Mouse (Mus musculus) liver, embryonic 11.5 days (tissue): ENCODE data around the gene Rsl1d1. TPM values are rescaled to one million over a fixed set of nuclear protein-coding genes. Genes with fewer than 3 reads are reported as not detected.
A peak's percentile ranks its signal among the peaks of the same experiment; 100 is the strongest.

Experiments used
- ATAC-seq: fragments of 200-750 bp; cut with Nextera tagmentation; replicated peaks from 2 replicates; pipeline ENCODE4 v1.8.0; 2017; ENCODE audit warnings: moderate number of reproducible peaks, mild to moderate bottlenecking, moderate TSS enrichment, moderate library complexity; ENCODE audit not compliant: low FRiP score
- DNase-seq: peaks from one replicate; pipeline ENCODE4 v3.0.0-alpha.2; 2017; ENCODE audit warnings: low spot score
- H3K27ac ChIP-seq: fragments of 300-500 bp; sonication (generic); 2 replicates; pipeline ENCODE4 v1.5.1; 2014; ENCODE audit warnings: mild to moderate bottlenecking, low read depth, low read length, control low read depth
- H3K27me3 ChIP-seq: fragments of 300-500 bp; sonication (generic); replicated peaks from 2 replicates; pipeline ENCODE4 v1.6.1; 2014; ENCODE audit warnings: low read length, mixed read lengths; ENCODE audit not compliant: control insufficient read depth, insufficient read depth
- H3K36me3 ChIP-seq: fragments of 300-500 bp; sonication (generic); 2 replicates; pipeline ENCODE4 v1.6.1; 2014; ENCODE audit warnings: mild to moderate bottlenecking, low read length, moderate library complexity, mixed read lengths; ENCODE audit not compliant: control insufficient read depth, insufficient read depth
- H3K4me1 ChIP-seq: fragments of 300-500 bp; sonication (generic); replicated peaks from 2 replicates; pipeline ENCODE4 v1.6.1; 2014; ENCODE audit warnings: low read length, mixed read lengths; ENCODE audit not compliant: control insufficient read depth, insufficient read depth
- H3K4me2 ChIP-seq: fragments of 300-500 bp; sonication (generic); 2 replicates; pipeline ENCODE4 v1.6.1; 2014; ENCODE audit warnings: mild to moderate bottlenecking, control low read depth, moderate library complexity
- H3K4me3 ChIP-seq: fragments of 300-500 bp; sonication (generic); 2 replicates; pipeline ENCODE4 v1.5.1; 2014; ENCODE audit warnings: low read depth, low read length, control low read depth
- H3K9ac ChIP-seq: fragments of 300-500 bp; sonication (generic); 2 replicates; pipeline ENCODE4 v1.6.1; 2014; ENCODE audit warnings: low read depth, low read length, control low read depth
- H3K9me3 ChIP-seq: fragments of 300-500 bp; sonication (generic); 2 replicates; pipeline ENCODE4 v1.6.1; 2016; ENCODE audit warnings: low read length, inconsistent platforms, mixed read lengths; ENCODE audit not compliant: control insufficient read depth
- WGBS: fragments of 180-500 bp; shearing (Covaris S2); extraction: QIAGEN DNeasy Blood & Tissue Kit; methylation state at CpG from one replicate; pipeline ENCODE4 v1.1.7; 2014; 5-methylcytosine and 5-hydroxymethylcytosine counted together
- polyA plus RNA-seq: library from polyadenylated mRNA; unstranded; fragments of >200 nt; fragmentation: Nextera tagmentation; extraction: Ambion mirVana; gene quantifications from 2 replicates; pipeline ENCODE4 v1.2.1, GENCODE M21; 2014

The Rsl1d1 gene
- 313 and 345 TPM in 2 replicates for polyA plus RNA-seq

DNA sequence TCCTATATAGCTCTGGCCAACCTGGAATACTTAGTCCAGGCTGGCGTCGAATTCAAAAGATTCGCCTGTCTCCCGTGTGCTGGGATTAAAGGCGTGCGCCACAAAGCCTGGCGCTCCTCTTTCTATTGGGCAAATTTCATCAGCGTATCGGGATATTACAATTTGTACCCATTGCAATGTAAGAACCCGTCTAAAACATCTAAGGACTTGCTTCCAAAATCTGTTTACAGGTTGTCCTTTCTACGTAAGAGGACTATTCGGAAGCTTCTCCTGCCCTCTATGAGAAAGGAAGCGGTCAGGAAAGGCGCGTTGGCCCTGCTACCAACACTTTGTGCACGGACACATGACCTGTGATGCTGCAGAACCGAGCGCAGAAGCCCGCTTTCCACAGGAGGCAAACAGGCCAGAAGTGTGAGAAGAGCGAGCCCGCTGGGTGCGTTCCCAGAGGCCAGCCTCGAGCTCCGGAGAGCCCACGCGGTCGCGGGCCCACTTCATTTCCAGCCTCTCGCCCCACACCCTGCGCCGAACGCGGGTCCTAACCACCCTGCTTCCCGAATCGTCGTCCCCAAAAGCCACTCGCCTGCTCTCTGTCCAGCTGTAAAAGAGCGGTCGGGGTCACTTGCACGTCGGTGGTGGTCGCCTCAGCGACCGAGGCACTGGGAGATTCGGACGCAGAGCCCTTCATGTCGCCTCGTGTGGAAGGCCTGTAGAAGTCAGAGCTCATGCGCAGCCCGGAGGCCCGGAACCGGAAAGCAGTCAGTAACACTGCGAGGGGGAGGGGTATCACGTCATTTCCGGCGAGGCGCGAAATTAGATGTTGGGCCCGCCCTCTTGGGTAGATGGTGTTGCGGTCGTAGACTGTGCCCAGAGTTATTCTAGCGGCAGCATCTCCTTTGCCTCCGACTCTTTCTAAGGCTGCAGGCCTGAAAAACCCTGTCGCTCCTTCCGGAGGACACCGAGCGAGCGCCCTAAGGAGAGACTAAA is at the start of gene Rsl1d1:
Rsl1d1 (minus strand) TSS at position 761 of the 984 bp plus-strand sequence.
- peak within 1 kb of the TSS; percentile 86 for H3K4me2 ChIP-seq
- ATAC-seq (peak; percentile 97), DNase-seq (peak; percentile 95)
- H3K36me3 ChIP-seq, result peaks cover 27% of the 10 kb centered on the region
- peak within 1 kb of the TSS; percentile 84 for H3K4me3 ChIP-seq
- H3K4me1 ChIP-seq, result peaks cover 12% of the 10 kb centered on the region
- H3K9ac ChIP-seq, result peak within 1 kb of the TSS; percentile 86
- H3K27me3 ChIP-seq, result no peaks in the 10 kb centered on the region
- no peaks in the 10 kb centered on the region for H3K9me3 ChIP-seq
- WGBS, result under 1% methylated on average over 68 of the region's 68 CpGs
- H3K27ac ChIP-seq, result peak within 1 kb of the TSS; percentile 80

DNA sequence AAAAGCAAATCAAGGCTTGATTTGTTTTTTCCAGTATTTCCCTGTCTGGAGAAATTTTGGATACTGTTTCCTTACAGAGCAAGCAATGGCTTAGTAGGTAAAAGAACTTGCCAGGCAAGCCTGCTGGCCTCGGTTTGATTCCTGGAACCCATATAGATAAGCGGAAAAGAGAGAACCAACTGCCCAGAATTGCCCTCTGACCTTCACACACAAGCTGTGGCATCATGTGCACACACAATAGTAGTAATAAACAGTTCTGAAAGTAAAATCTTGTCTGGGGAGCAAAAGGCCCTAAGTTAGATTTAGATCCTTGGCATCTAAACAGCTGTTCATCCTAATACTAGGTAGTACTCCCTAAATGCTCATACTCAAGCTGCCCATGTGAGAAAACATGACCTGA is 44.7 kb upstream of the Rsl1d1 start:
- no peak overlapping the region for H3K9ac ChIP-seq
- H3K4me3 ChIP-seq, result no peak overlapping the region
- DNase-seq (no peak), ATAC-seq (no peak)
- 53% methylated on average over 2 of the region's 2 CpGs for WGBS
- no peak overlapping the region for H3K4me2 ChIP-seq
- H3K27me3 ChIP-seq, result no peaks in the 10 kb centered on the region
- no peaks in the 10 kb centered on the region; the same call in 1 of the 2 replicates for H3K36me3 ChIP-seq
- no peak overlapping the region for H3K27ac ChIP-seq
- H3K4me1 ChIP-seq, result peaks cover 12% of the 10 kb centered on the region
- no peaks in the 10 kb centered on the region for H3K9me3 ChIP-seq

DNA sequence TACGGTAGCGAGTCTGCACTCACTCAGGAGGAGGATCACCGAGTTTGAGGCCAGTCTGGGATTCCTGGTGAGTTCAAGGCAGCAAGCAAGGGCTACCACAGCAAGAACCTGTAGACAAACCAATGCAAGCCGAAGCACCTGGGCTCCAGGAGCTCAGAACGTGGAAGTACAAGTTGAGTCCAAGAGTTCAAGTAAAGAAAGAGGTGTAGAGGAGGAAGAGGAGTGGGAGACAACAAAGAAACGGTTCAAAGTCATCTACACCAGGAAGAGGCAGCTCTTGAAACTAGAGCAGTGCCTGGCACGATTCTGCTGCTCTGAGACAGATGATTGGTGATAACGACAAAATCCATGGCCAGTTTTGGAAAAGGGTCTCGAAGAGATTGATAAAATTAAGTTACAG is 42.6 kb upstream of the Rsl1d1 start:
- 72% methylated on average over 9 of the region's 9 CpGs for WGBS
- no peaks in the 10 kb centered on the region for H3K27me3 ChIP-seq
- H3K36me3 ChIP-seq, result no peaks in the 10 kb centered on the region; the same call in 1 of the 2 replicates
- H3K4me1 ChIP-seq, result peaks cover 6% of the 10 kb centered on the region
- H3K27ac ChIP-seq, result no peak overlapping the region
- H3K4me2 ChIP-seq, result no peak overlapping the region
- H3K4me3 ChIP-seq, result no peak overlapping the region
- ATAC-seq (no peak), DNase-seq (no peak)
- H3K9me3 ChIP-seq, result no peaks in the 10 kb centered on the region
- H3K9ac ChIP-seq, result no peak overlapping the region

- DNase-seq, result no peak
- WGBS, result 71% methylated on average over 1 of the region's 1 CpGs
- Histone ChIP-seq H3K9ac (no peak overlapping the region), H3K9me3 (no peaks in the 10 kb centered on the region), H3K27me3 (no peaks in the 10 kb centered on the region), H3K36me3 (peaks cover 14% of the 10 kb centered on the region; the same call in 1 of the 2 replicates), H3K4me1 (no peaks in the 10 kb centered on the region; the same call in 1 of the 2 replicates), H3K27ac (no peak overlapping the region), H3K4me2 (no peak overlapping the region), H3K4me3 (no peak overlapping the region)
- ATAC-seq, result no peak
These were observed 39.3 kb upstream of the Rsl1d1 start for GRCm38 (mm10) chr16:11242401-11242800.

GRCm38 (mm10) chr16:11217801-11218200 is 14.7 kb upstream of the Rsl1d1 start:
- no peaks in the 10 kb centered on the region for H3K9me3 ChIP-seq
- WGBS, result 86% methylated on average over 3 of the region's 3 CpGs
- no peak overlapping the region for H3K4me2 ChIP-seq
- H3K36me3 ChIP-seq, result peaks cover 22% of the 10 kb centered on the region; the same call in 1 of the 2 replicates
- DNase-seq, result no peak
- H3K4me3 ChIP-seq, result no peak overlapping the region
- no peak overlapping the region for H3K27ac ChIP-seq
- ATAC-seq, result no peak
- H3K4me1 ChIP-seq, result no peaks in the 10 kb centered on the region
- H3K27me3 ChIP-seq, result no peaks in the 10 kb centered on the region
- no peak overlapping the region for H3K9ac ChIP-seq

GRCm38 (mm10) chr16:11203600-11204390 is 664 bp upstream of the Rsl1d1 start:
- WGBS, result 5% methylated on average over 24 of the region's 24 CpGs
- DNase-seq (no peak), ATAC-seq (peak; percentile 57)

DNA sequence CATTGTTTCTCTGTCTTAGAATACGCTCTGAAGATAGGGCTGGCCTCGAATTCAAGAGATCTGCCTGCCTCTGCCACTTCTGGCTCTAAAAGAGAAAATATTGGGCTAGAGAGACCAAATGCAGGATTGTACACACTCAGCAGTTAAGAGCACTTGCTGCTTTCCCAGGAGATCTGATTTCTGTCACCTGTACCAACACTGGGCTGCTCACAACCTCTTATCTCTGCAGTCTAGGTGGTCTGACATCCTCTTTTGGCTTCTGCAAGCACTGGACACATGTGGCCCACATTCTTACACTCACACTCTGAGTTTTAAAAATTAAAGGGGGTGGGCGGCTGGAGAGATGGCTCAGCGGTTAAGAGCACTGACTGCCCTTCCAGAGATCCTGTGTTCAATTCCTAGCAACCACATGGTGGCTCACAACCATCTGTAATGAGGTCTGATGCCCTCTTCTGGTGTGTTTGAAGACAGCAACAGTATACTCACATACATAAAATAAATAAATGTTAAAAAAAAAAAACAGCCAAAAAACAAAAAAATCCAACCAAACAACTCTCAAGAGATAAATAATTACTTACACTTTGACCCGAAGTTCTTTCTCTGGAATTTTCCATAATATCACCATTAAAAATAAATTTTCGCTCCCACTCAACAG is 1.3 kb downstream of the Rsl1d1 start:
- H3K27ac ChIP-seq, result no peak overlapping the region
- WGBS, result 49% methylated on average over 6 of the region's 6 CpGs
- H3K27me3 ChIP-seq, result no peaks in the 10 kb centered on the region
- H3K4me3 ChIP-seq, result peak overlapping the region; percentile 84
- H3K36me3 ChIP-seq, result peaks cover 32% of the 10 kb centered on the region
- no peaks in the 10 kb centered on the region for H3K9me3 ChIP-seq
- peak overlapping the region; percentile 47 for H3K9ac ChIP-seq
- no peak for DNase-seq
- peak overlapping the region; percentile 86 for H3K4me2 ChIP-seq
- ATAC-seq, result no peak
- peaks cover 12% of the 10 kb centered on the region for H3K4me1 ChIP-seq

More at GRCm38 (mm10) chr16:11203600-11204390, 664 bp upstream of the Rsl1d1 start:
- Histone ChIP-seq H3K4me3 (peak overlapping the region; percentile 84), H3K4me1 (peaks cover 12% of the 10 kb centered on the region), H3K4me2 (peak overlapping the region; percentile 86), H3K36me3 (peaks cover 21% of the 10 kb centered on the region), H3K9ac (peak overlapping the region; percentile 86), H3K9me3 (no peaks in the 10 kb centered on the region), H3K27me3 (no peaks in the 10 kb centered on the region), H3K27ac (peak overlapping the region; percentile 80)

GRCm38 (mm10) chr16:11200247-11200646 is 2.9 kb downstream of the Rsl1d1 start:
- H3K4me1 ChIP-seq, result peaks cover 12% of the 10 kb centered on the region
- H3K9me3 ChIP-seq, result no peaks in the 10 kb centered on the region
- H3K27ac ChIP-seq, result no peak overlapping the region
- H3K4me3 ChIP-seq, result no peak overlapping the region
- WGBS, result 89% methylated on average over 3 of the region's 3 CpGs
- no peak overlapping the region for H3K4me2 ChIP-seq
- no peak overlapping the region for H3K9ac ChIP-seq
- no peaks in the 10 kb centered on the region for H3K27me3 ChIP-seq
- no peak for DNase-seq
- no peak for ATAC-seq
- H3K36me3 ChIP-seq, result peaks cover 40% of the 10 kb centered on the region
